Mouse (Mus musculus) G1E (cell line): ENCODE results near the gene Dgcr8.

Experiments
- CTCF ChIP-seq: IDR thresholded peaks from 2 replicates; pipeline ENCODE4 v1.5.1; 2012; ENCODE audit warnings: low read depth, low read length, inconsistent platforms, mixed read lengths
- GATA1 ChIP-seq: IDR thresholded peaks from 2 replicates; pipeline ENCODE4 v1.6.1; 2012; ENCODE audit warnings: borderline replicate concordance, low read length, inconsistent platforms, mixed read lengths
- GATA2 ChIP-seq: IDR thresholded peaks from 2 replicates; pipeline ENCODE4 v1.6.1; 2012; ENCODE audit warnings: low read depth, low read length, inconsistent platforms, borderline replicate concordance
- POLR2AphosphoS5 ChIP-seq: IDR thresholded peaks from 2 replicates; pipeline ENCODE4 v1.6.1; 2012; ENCODE audit warnings: low read depth, low read length, inconsistent platforms; ENCODE audit not compliant: insufficient replicate concordance
- TAL1 ChIP-seq: conservative IDR thresholded peaks from 2 replicates; pipeline ENCODE4 v1.6.1; 2012; ENCODE audit warnings: low read depth, low read length, inconsistent platforms, mixed read lengths

DNA sequence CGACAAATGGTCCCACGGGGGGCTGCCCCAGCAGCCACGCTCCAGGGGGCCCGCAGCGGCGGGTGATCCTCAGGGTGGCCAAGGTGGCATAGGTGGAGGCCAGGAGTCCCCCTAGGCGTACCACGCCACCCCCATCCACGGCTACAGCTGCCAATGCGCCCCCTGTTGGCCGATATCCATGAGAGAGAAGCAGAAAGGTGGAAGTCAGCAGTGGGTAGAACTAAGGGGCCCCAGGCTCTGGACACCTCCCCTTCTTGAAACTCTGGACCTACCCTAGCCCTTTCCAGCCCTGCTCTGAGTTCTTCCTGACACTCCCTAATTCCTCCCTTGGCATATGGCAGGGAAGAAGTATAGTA lies 67.5 kb downstream of the Dgcr8 start:
- no peak for TF ChIP-seq TAL1
- no peak for TF ChIP-seq CTCF
- no peak for TF ChIP-seq GATA2
- no peak for TF ChIP-seq GATA1
- TF ChIP-seq POLR2AphosphoS5, result no peak
